Mouse (Mus musculus) left cerebral cortex, postnatal 4 days (tissue): ENCODE data around the gene Hnrnpr. TPM values are rescaled to one million over a fixed set of nuclear protein-coding genes. Genes with fewer than 3 reads are reported as not detected.

Source experiments
- DNase-seq: peaks from one replicate; pipeline ENCODE4 v3.0.0-alpha.2; 2022
- intact Hi-C: fragments of 180-260 bp; cut with DNase I; formaldehyde crosslinking; loops from one replicate; pipeline ENCODE4 v1.15.1; 2025
- total RNA-seq, 2 experiments: library from RNA; stranded (reverse); gene quantifications; 2 replicates each; pipeline ENCODE4 v1.2.3; 2021

Gene Hnrnpr
- 100 to 1,000 TPM; 158 to 159 TPM for total RNA-seq

DNA sequence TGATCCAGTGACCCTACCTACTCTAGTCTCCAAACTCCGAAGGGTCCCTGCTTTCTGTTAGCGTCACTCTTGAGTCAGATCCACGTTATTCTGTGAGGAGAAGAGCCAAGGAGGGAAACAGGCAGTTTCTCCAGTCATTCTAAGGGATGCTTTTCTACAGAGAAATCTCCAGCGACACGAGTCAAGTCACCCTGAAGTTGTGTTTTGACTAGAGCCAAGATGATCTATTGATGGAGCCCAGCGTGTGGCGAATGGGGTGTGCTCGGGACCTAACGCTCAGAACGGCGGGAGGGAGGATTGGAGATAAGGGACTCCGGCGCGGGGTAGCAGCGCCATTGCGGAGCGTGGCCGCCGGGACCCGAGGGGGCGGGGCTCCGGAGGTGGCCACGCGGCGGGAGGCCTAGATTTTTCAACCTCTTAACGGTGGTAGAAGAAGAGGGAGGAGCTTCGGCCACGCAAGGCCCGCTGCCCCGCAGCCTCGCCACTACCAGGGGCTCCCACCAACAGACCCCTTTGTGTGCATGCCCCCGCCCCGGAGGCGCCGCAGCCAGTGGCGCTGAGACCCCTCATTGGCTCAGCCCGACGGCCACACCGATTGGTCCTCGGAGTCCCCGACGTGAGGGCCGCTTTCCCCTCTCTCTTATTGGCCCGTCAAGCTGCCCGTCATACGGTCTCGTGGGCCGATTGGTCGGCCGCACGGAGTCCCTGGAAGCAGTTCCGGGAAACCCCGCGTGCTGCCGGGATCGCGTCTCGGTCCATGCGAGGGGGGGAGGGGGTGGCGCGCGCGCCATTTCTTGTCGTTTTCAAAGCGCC, at the start of gene Hnrnpr:
Gene Hnrnpr, plus strand, starts transcription at position 714 of the 813 bp plus-strand sequence.
- DNase-seq, result peak; percentile 100
- intact Hi-C loops, result no loop called here

DNA sequence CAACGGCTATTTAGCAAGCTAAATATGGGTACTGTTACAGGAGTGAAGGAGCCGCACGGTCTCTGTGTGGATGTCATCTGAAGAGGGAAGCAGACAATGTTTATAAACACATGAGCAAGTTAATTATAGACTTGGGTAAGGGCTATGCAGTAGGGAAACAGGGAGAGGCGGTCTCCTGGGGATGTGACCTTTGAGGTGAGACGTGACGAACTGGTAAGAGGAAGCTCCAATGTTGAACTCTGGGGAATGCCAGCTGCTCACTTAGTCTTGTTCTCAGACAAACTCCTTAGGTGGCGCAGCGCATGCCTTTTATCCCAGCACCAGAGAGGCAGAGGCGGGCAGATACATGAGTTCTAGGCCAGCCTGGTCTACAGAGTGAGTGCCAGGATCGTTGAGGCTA, 48.8 kb upstream of the Hnrnpr start:
- intact Hi-C loops, result no loop called here
- no peak for DNase-seq

DNA sequence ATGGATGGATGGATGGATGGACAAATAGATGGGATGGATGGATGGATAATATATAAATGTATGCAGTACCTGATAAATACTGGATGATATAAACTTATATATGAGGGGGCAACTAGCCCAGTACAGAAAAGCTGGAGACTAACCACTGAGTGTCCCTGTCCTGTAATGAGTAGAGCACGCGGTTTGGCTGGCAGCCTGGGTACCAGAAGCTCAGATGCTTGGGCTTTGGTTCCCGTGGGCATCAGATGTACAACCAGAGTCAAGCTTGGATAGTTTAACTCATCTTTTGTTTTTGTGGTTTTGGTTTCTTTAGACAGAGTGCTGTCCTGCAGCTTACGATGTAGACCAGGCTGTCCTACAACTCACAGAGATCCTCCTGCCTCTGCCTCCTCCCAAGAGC, 47.2 kb upstream of the Hnrnpr start:
- intact Hi-C loops, result no loop called here
- no peak for DNase-seq

DNA sequence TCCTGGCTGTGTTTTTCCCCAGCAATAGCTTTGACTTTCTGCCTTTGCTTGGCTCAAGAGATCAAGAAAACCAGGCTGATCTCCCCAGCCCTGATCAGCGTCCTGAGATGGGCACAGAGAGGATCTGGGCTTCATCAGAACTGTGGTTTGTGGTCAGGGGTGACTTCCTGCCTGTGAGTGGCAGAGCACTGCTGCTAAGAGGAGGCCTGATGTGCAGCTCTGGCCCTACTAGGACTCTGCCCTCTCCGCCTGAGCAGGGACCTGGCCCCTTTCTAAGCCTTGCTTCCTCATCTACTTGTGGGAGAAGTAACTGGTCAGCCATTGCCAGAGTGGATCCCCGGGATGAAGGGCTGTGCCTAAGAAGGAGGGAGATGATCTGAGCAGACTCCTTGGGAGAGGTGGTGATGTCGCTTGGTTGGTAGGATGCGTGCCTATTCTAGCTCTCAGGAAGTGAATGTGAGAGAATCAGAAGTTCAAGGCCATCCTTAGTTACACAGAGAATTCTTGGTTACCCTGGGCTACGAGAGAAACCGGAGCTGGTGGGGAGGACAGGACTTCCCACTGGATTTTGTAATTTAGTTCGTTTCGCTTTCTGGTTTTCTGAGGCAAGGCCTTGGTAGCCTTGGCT, 43.9 kb upstream of the Hnrnpr start:
- DNase-seq, result no peak
- intact Hi-C loops, result no loop called here

DNA sequence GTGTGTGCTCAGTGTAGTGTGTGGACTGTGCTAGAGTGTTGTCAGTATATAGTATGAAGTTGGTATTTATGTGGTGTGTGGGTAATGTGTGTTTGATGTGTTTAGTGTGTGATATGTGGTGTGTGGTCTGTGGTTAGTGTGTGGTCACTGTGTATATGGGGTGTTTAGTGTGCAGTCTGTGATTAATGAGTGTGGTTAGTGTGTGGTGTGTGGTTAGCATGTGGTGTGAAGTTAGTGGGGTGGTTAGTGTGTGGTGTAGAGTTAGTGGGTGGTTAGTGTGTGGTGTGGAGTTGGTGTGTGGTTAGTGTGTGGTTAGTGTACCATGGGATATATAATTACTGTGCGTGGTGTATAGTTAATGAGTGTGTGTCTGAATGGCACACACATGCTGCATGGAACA, 41.8 kb upstream of the Hnrnpr start:
- intact Hi-C loops, result no loop called here

DNA sequence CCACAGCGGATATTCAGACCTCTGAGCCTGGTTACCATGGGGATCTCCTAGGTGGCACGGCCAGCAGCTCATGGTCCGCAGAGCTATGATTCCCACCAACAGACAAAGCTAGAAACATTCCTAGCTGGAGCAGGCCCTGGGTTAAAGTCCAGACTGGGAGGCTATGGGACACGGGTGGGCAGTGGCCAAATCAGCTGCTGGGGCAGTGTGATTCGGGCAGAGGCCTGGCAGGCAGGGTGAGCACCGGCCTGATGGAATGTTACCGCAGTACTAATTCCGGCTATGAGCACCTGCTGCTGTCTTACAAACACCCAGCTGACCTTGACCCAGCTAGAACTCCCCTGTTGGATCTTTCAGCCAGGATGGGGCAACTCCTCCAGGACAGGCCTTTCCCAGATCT, 40.1 kb upstream of the Hnrnpr start:
- no peak for DNase-seq
- intact Hi-C loops, result no loop called here

More for the DNA sequence above, 41.8 kb upstream of the Hnrnpr start:
- DNase-seq, result no peak

DNA sequence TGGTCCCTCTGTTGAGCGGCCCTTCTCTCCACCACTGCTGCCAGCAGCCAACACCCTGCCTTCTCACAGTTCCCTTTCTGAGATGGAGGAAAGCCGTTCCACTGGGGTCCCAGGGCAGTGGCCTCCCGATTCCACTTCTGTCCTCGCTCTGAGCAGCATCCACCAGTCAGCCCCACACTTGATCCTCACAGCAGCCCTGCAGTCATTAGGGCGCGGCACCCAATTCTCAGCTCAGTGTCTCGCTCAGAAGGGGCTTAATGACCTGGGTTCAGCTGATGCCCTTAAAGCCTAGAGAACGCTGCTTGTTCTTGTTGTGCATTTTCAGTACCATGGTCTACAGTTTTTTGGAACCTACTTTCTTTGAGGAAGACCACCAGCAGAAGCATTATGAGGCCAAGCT, 29.6 kb upstream of the Hnrnpr start:
- intact Hi-C loops, result no loop called here
- no peak for DNase-seq

DNA sequence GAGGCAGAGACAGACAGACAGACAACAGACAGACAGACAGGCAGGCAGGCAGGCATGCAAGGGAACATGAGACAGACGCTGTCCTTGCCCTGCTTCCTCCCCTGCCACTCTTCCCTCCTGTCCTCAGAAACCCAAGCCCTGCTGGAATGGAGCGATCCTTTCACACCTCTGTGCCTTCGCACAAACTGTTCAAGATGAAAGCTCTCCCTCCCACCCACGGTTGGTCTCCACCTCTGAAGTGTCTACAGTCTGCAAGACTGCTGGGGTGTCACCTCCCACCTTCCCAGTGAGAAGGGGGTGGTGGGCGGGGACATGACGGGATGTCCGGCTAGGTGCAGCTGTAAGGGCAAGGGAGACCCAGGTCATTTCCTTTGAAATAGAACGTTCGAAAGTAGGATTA, 29.1 kb upstream of the Hnrnpr start:
- intact Hi-C loops, result no loop called here

DNA sequence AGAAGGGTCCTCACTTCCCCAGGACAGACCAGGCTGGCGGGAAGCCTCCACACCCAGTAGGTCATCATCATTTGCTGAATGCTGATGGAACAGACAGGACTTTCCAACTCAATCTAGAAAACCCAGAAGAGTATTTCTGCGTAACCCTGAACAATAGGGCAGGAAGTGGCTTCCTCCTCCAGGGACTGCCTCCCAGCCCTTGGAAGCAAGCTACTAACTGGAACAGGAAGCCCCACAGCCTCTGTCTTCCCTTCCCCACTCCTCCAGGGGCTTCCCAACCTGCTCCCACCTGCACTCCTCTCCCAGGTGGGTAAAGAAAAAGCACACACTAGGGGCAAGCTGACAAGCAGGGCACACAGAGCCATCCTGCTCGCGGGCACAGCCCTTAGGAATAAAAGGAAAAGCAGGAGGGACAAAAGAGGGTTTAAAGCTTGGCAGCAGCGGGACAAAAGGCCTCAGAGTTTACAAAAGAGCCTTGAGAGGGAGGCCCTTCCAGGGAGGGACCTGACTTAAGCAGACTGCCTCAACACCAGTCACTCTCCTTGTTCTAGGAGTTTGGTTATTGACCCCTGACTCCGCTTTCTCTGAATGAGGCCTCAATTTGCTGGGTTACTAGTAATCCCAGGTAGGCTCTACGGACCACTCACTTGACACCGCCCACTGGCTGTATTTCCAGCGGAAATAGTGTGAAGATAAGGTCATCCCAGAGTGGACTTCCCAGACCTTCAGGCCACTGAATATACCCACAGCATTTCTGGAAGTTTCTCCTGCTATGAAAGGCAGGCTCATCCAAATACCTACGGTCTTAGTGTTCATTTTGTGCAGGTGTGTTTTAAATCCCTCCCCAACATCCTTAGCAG, 27.9 kb upstream of the Hnrnpr start:
- DNase-seq, result no peak
- intact Hi-C loops, result no loop called here

More for the DNA sequence above, 29.1 kb upstream of the Hnrnpr start:
- DNase-seq, result no peak

DNA sequence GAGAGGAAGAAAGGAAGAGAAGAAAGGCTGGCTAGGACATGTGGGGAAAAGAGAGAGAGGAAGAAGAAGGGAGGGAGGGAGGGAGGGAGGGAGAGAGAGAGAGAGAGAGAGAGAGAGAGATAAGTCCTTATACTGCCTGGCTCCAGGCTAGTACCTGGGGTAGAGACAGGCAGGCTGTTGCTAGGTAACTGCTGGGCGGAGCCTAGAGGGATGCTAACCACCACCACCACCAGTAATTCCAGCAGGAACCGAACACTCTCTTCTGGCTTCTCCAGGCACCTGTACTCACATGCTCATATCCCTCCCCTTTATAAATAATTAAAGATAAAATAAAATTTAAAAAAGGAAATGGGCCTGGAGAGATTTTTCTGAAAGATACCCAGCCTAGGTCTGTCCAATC, 27.0 kb upstream of the Hnrnpr start:
- DNase-seq, result no peak
- intact Hi-C loops, result no loop called here

DNA sequence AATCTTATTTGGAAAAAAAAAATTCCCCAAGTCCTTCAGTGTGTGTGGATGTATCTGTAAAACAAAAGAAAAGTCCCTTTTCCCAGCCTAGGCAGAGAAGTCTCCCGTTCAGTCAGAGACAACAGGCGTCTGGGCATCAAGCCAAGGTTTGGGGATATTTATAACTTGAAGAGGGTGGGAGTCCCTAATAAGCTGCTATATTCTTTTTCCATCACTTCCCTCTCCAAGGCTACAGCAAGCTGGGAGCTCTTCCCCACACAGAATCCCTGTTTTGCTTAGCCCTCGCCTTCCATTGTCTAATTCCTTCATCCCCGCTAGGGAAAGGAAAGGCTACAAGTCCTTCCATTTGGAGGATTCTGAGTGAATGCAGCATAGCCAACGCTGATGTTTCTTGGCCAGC, 26.3 kb upstream of the Hnrnpr start, which contains the start of gene Zfp46:
Gene Zfp46, plus strand, starts transcription at position 229 of the 400 bp plus-strand sequence.
- intact Hi-C loops, result no loop called here
- DNase-seq, result peak; percentile 83

DNA sequence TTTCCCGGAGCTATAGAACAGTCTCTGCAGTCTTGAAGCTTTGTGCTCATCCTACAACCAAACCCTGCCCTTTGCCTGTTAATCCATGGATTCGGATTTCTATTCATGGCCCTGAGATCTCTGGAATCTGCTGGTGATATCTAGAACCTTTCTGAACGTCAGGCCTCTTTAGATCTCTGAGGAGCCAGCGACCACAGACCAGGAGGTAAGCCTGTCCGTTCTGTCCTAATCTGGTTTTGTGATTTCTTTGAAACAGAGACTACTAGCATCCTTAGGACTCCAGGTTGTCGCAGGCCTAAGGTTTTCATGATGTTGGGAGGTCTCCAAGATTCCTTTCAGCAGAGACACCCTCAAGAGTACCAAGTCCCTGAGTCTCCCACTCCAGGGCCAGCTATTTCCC, 25.9 kb upstream of the Hnrnpr start:
- intact Hi-C loops, result no loop called here

DNA sequence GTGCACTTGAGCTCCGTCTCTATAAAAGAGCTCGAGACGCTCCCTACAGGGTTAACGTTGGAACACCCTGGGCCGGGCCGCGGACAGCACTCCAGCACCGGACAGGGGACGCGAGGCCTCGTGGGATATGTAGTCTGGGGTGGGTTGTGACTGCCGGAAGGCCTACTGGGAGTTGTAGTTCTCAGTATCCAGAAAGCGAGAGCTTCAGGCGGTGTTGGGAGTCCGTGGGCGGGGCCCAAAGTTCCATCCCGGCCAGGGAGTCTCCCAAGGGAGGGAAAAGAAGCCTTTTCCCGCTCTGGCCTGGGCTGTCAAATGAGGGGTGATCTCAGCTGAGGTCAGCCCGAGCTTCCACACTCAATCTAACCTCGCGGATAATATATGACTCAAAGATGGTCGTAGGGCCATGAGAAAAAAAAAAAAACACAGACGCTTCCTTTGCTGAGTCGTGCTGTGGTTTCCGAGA, 25.4 kb upstream of the Hnrnpr start:
- intact Hi-C loops, result no loop called here
- DNase-seq, result peak; percentile 96

More for the DNA sequence above, 25.9 kb upstream of the Hnrnpr start:
- DNase-seq, result no peak

DNA sequence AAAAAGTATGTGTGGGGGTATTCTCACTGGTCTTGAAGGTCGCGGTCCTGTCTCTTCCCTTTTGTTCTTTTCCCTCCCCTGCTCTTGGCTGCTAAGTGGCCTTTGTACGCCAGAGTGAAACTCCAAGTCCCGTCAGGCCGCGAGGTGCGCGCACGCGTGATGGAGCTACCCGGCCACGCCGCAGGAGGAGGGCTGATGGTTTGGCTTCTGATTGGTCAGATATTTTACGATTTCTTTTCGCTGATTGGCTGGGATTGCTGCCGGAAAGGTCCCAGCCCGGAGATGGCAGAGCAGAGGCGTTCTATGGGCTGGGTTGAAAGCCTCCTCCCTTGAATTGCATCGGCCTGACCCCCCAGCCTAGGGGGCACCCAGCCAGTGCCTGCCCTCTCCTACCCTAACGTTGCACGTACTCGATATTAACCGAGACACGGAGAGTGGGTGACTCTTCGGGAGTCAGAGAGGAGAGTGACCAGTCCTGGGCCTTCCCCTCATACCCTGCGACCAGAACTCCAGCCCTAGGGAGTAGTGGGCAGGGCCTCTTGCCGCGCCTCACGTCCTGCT, 24.9 kb upstream of the Hnrnpr start:
- intact Hi-C loops, result no loop called here
- peak; percentile 98 for DNase-seq

DNA sequence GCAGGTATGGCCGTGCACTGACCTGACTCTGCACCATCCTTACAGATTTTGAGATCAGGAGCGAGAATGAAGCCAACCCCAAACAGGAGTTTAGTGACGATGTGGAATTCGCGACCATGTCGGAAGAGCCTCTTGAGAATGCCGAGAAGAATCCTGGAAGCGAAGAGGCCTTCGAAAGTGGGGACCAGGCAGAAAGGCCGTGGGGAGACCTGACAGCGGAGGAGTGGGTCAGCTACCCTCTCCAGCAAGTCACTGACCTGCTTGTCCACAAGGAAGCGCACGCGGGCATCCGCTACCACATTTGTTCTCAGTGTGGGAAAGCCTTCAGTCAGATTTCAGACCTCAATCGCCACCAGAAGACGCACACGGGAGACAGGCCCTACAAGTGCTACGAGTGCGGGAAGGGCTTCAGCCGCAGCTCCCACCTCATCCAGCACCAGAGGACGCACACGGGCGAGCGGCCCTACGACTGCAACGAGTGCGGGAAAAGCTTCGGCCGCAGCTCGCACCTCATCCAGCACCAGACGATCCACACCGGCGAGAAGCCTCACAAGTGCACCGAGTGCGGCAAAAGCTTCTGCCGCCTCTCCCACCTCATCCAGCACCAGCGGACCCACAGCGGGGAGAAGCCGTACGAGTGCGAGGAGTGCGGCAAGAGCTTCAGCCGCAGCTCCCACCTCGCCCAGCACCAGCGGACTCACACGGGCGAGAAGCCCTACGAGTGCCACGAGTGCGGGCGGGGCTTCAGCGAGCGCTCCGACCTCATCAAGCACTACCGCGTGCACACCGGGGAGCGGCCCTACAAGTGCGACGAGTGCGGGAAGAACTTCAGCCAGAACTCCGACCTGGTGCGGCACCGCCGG, 20.6 kb upstream of the Hnrnpr start:
- no peak for DNase-seq
- intact Hi-C loops, result no loop called here

DNA sequence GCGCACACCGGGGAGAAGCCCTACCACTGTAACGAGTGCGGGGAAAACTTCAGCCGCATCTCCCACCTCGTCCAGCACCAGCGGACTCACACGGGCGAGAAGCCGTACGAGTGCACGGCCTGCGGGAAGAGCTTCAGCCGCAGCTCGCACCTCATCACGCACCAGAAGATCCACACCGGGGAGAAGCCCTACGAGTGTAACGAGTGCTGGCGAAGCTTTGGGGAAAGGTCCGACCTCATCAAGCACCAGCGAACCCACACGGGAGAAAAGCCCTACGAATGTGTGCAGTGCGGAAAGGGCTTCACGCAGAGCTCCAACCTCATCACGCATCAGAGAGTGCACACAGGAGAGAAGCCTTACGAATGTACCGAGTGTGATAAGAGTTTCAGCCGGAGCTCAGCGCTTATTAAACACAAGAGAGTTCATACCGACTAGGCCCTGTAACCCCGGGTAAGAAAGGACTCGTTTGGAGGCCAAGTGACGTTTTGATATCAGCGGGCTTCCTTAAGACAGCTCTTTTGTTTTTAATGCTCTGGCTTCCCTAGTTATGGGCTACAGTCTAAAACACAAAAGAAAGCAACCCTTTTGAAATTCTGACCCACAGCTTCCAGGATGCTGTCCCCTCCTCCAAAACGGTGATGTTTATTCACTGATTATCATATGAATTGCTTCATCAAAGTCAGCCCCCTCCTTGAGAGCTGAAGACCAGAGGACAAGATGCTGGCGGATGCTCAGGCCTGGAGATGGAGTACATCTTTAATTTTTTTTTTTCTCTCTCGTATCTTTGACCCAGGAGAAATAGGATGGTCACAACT, 19.8 kb upstream of the Hnrnpr start:
- DNase-seq, result no peak
- intact Hi-C loops, result no loop called here

DNA sequence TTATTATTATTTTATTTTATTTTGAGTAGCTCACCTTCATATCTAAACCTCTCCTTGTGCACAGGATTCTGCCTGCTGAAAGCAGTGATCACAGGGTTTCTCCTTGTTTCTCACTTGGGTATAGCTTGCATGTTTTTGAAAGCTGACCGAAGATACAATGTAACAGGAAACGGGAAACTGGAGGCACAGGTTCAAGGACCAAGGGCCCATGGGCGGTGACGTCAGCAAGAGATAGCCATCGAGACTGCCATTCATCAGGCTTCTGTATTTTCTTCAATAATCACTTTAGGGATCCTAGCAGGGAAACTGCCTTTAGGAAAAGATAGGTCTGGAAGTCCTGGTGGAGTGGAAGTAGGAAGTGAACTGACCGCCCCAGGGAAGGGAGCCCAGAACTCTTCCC, 19.1 kb upstream of the Hnrnpr start:
- DNase-seq, result no peak
- intact Hi-C loops, result no loop called here

DNA sequence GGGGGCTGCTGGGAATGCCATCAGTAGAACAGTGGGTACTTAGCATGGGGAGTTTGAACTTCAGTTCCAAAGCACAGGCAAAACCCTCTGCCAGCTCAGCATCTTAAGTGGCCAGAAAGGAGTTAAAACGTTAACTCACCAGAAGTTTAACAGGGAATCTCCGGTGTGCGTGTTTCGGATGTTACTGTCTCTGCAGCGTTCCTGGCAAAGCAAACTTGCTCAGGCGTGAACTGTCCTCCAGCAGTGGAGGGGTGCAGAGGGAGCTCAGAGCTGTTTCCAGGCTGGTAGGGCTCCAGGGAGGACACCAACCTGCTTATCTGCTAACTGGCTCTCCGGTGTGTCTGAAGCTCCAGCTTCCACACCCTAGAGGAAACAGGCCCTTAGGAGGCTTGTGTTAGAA, 14.8 kb upstream of the Hnrnpr start:
- intact Hi-C loops, result no loop called here
- DNase-seq, result no peak

DNA sequence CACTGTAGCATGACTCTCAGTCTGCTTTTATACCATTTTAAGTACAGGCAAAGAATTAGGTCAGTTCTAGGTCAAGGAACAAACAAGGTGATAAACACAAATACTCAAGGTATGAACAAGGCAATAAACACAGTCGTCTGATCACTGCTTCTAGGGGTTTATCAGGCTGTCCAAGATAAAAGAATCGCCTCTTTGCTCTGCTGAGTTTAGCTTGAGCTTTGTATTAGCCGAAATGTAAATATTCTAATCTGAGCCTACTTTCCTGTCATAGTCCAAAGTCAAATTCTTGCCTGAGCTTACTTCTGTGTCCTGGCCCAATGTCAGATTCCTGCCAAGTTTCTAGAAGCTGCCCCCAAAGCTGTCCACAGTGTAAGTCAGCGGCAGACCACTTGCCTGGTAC, 8.3 kb upstream of the Hnrnpr start:
- DNase-seq, result no peak

More for the DNA sequence above, 8.3 kb upstream of the Hnrnpr start:
- intact Hi-C loops, result no loop called here
